Mouse (Mus musculus): ENCODE data around the gene Cbx8. TPM values are rescaled to one million over a fixed set of nuclear protein-coding genes. Genes with fewer than 3 reads are reported as not detected.

Cbx8 gene
- polyA plus RNA-seq (2015; fragmentation: Nextera tagmentation; extraction: Ambion mirVana) = 8.5 and 8.6 TPM in 2 replicates

DNA sequence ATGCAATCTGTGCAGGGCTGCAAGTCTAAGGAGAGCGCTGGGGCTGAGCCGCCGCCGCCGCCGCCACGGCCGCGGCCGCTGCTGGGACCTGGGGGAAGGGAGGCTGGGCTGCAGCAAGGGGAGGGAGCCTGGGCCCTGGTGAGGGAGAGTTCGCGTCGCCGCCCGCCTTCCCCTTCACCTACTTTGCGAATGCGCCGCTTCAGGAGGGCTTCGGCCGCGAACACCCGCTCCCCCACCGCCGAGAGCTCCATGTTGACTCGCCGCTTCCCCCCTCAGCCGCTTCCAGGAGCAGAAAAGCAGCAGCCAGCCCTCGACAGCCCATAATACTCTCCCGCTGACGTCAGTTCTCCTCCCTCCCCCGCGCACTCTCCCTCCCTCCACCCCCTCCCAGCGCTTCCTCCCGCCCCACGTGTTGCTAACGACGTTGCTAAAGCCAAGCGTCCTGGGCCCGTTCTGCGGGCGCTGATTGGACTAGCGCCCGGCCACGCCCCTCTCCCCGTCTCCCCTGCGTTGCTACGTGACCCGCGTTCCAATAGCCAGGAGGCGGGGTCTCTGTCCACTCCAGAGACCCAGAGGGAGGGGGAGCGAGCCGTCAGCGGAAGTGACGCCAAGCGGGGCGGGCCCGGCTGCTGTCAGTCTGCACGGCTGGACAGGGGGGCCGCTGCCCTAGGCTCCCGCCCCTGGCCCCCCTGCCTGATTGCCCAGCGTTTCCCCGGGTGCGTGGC, at the start of gene Cbx8:
Gene Cbx8, minus strand, starts transcription at position 370 of the 725 bp plus-strand sequence.
- peak within 1 kb of the TSS; percentile 92 for H3K4me2 ChIP-seq (ENCODE audit: low read length)
- peak within 1 kb of the TSS; percentile 63 for H3K4me3 ChIP-seq (ENCODE audit: low read depth, low read length)
- peaks cover 46% of the 10 kb centered on the region for H3K4me1 ChIP-seq (ENCODE audit: control insufficient read depth, insufficient read depth, low read length)
- peaks cover 43% of the 10 kb centered on the region for H3K27me3 ChIP-seq (ENCODE audit: control insufficient read depth, insufficient read depth, low read depth, low read length)
- H3K9me3 ChIP-seq (replicated peaks; ENCODE audit: control insufficient read depth, low read length, poor library complexity, severe bottlenecking) = no peaks in the 10 kb centered on the region
- H3K9ac ChIP-seq (ENCODE audit: low read depth, low read length) = peak within 1 kb of the TSS; percentile 89
- 0% methylated on average over 60 of the region's 63 CpGs for WGBS
- H3K27ac ChIP-seq (ENCODE audit: low read length) = peak within 1 kb of the TSS; percentile 93
- ATAC-seq = peak; percentile 92
- H3K36me3 ChIP-seq (ENCODE audit: control insufficient read depth, insufficient read depth, low read length) = 0 out of 2 replicates have a peak, but pooled peaks cover 5% of the 10 kb centered on the region

DNA sequence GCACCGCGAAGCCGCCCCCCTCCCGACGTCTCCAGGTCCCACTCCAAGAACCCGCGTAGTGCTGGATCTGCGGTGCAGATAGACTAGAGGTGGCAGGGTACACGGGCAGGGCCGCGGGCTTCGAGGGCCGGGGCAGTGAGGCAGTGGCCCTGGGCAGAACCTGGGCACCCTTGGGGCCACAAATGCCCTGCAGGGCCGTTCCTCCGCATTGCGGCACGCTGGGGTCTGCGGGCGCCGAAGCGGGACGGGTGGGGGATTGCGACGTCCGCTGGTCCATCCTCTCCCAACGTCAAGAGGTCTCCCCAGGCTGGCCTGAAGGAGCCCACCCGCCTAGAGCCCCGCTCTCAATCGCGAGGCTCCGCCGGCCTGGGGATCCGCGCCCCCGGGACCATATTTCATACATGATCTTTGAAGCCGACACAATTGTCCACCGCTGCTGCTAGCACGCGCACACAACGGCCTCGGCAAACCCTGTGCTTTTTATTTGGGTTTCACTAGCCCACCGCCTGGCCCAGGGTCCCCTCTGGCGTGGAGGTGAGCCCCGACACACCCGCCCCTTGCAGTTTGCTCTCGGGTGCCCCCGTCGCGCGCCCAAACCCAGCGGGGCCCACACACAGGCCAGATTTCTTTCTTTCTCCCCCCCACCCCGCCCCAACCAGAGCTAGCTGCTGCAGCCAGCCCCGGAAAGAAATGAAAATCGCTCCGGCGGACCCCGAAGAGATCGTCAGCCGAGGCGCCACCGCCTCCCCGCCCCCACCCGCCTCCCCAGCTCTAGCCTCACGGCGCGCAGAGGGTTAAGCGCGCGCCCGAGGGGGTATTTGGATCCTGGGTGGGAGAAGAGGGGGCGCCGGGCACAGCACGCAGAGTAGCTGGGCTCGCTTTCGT, 49.5 kb upstream of the Cbx8 start:
- peaks cover 26% of the 10 kb centered on the region for H3K4me1 ChIP-seq (ENCODE audit: control insufficient read depth, insufficient read depth, low read length)

DNA sequence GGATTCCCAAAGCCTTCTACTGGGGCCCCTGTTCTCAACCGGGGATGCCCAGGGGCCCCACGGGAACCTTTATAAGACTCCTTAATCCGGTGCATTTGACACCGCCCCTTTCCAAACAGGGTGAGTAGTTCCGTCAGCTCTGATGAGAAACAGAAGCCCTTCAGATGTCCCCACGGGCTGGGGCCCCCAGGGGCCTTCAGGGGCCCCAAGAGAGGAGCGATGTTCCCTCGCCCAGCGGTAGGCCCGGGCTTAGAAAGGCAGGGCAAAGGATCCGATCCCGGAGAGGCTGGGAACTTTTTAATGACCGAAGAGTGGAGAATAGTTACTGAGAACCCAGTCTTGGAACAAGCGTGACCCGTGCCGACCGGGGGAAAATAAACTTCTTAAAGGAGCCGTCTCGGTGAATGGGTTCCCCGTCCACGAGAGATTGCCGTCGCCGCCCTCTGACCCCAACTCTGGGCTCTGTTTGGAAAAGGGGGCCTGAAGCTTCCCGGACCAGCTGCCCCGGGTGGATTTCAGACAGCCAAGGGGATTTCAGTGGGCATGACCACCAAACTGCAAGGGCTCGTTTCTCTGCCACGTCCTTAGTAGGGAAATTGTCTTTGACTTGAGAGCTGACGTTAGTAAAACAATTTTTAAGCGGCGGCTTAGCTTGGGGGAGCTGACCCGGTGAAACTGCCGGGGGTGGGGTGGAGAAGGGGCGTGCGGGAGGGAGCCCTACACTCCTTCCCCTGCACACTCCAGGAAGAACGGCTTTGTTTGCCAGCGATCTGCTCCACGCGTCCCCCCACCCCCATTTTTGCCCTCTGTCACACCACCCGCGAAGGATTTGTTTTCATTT, 48.7 kb upstream of the Cbx8 start:
- H3K27ac ChIP-seq (ENCODE audit: low read length) = no peak overlapping the region
- WGBS = under 1% methylated on average over 41 of the region's 41 CpGs
- H3K4me3 ChIP-seq (ENCODE audit: low read depth, low read length) = peak overlapping the region; percentile 56
- H3K27me3 ChIP-seq (ENCODE audit: control insufficient read depth, insufficient read depth, low read depth, low read length) = peaks cover 18% of the 10 kb centered on the region
- ATAC-seq = no peak
- H3K4me2 ChIP-seq (ENCODE audit: low read length) = peak overlapping the region; percentile 97
- H3K9ac ChIP-seq (ENCODE audit: low read depth, low read length) = peak overlapping the region; percentile 77
- H3K4me1 ChIP-seq (ENCODE audit: control insufficient read depth, insufficient read depth, low read length) = peaks cover 28% of the 10 kb centered on the region
- H3K9me3 ChIP-seq (replicated peaks; ENCODE audit: control insufficient read depth, low read length, poor library complexity, severe bottlenecking) = no peaks in the 10 kb centered on the region
- no peaks in the 10 kb centered on the region for H3K36me3 ChIP-seq (ENCODE audit: control insufficient read depth, insufficient read depth, low read length)

More for the DNA sequence above, 49.5 kb upstream of the Cbx8 start:
- H3K27ac ChIP-seq (ENCODE audit: low read length) = no peak overlapping the region; the same call in 1 of the 2 replicates
- no peaks in the 10 kb centered on the region for H3K36me3 ChIP-seq (ENCODE audit: control insufficient read depth, insufficient read depth, low read length)
- H3K4me3 ChIP-seq (ENCODE audit: low read depth, low read length) = peak overlapping the region; percentile 56
- no peaks in the 10 kb centered on the region for H3K9me3 ChIP-seq (replicated peaks; ENCODE audit: control insufficient read depth, low read length, poor library complexity, severe bottlenecking)
- peak overlapping the region; percentile 97 for H3K4me2 ChIP-seq (ENCODE audit: low read length)
- under 1% methylated on average over 66 of the region's 75 CpGs for WGBS
- peak overlapping the region; percentile 77 for H3K9ac ChIP-seq (ENCODE audit: low read depth, low read length)
- no peak for ATAC-seq
- H3K27me3 ChIP-seq (ENCODE audit: control insufficient read depth, insufficient read depth, low read depth, low read length) = peaks cover 18% of the 10 kb centered on the region

DNA sequence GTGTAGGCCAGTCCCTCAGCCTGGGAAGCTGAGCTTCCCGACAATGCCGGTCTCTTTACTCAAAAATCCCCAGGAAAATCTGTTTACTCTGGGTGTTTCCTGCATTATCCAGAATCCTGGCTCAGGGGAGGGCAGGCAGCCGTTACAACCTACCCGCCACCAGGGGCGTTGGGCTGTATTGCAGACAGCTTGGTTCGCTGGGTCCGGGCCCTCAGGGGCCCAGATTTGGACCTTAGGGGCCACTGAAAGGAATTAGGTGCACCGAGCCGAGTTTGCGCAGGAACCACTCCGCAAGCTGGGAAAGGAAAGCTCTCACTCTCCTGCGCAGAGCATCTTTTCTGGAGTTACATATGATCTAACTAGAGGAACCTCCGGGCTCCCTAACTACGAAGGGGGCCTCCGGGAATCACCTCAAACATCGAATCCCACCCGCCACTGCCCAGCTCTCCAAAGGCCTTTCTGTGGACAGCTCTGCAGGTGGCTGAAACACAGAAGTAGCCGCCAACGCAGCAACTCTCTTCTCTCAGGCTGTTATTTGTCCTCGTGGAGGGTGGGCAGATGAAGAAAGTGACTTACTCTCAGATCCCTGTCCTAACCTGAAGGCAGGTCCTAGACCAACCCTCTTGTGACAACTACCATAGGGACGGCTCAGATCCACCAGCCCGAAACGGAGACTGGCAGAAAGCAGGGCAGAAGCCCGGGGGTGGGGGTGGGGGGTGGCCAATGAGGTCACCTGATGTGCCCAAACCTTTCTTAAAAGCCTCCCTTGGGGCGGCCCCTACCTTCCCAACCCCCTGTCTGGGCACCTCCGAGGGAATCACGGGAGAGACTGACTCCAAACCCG, 47.8 kb upstream of the Cbx8 start:
- Histone ChIP-seq H3K27me3 (ENCODE audit: control insufficient read depth, insufficient read depth, low read depth, low read length) (peaks cover 18% of the 10 kb centered on the region), H3K4me3 (ENCODE audit: low read depth, low read length) (no peak overlapping the region), H3K36me3 (ENCODE audit: control insufficient read depth, insufficient read depth, low read length) (no peaks in the 10 kb centered on the region), H3K4me1 (ENCODE audit: control insufficient read depth, insufficient read depth, low read length) (peaks cover 36% of the 10 kb centered on the region), H3K9me3 (replicated peaks; ENCODE audit: control insufficient read depth, low read length, poor library complexity, severe bottlenecking) (no peaks in the 10 kb centered on the region), H3K9ac (ENCODE audit: low read depth, low read length) (no peak overlapping the region), H3K27ac (ENCODE audit: low read length) (no peak overlapping the region), H3K4me2 (ENCODE audit: low read length) (no peak overlapping the region)
- ATAC-seq = no peak
- 2% methylated on average over 28 of the region's 28 CpGs for WGBS

DNA sequence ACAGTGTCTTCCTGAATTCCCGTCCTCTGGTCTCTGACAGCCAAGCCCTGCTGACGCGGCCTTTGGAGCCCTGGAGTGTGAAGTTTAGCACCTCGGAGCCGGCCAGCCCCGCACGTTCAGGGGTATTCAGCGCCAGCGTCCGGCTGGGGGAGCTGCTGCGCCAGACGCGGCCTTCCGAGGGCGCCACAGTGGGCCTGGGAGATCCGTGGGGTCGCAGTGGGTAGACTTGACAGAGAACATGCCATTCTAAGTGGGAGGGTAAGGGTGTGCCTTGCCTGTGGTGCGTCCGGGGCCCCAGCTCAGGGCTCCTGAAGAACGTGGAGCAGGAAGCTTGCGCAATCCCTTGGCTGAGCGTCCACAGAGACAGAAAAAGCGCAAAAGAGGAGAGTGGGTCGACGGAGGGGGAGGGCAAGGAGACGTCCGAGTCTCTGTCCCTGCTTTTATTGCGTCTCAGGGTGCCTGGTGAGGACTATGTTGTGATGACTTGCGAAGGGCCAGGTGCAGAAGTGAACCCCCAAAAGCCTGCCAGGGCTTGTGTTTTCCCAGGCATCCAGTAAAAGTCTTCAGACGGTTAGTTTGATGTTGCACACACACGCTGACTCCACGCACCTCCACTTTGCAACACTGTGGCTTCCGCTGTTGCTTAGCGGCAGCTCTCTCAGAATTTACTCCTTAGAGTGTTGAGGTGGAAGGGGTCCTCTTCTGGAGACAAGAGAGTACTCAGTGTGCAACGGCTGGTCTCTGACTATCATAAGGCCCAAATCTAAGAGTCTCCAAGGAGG, 46.7 kb upstream of the Cbx8 start:
- peaks cover 18% of the 10 kb centered on the region for H3K27me3 ChIP-seq (ENCODE audit: control insufficient read depth, insufficient read depth, low read depth, low read length)
- ATAC-seq = no peak

DNA sequence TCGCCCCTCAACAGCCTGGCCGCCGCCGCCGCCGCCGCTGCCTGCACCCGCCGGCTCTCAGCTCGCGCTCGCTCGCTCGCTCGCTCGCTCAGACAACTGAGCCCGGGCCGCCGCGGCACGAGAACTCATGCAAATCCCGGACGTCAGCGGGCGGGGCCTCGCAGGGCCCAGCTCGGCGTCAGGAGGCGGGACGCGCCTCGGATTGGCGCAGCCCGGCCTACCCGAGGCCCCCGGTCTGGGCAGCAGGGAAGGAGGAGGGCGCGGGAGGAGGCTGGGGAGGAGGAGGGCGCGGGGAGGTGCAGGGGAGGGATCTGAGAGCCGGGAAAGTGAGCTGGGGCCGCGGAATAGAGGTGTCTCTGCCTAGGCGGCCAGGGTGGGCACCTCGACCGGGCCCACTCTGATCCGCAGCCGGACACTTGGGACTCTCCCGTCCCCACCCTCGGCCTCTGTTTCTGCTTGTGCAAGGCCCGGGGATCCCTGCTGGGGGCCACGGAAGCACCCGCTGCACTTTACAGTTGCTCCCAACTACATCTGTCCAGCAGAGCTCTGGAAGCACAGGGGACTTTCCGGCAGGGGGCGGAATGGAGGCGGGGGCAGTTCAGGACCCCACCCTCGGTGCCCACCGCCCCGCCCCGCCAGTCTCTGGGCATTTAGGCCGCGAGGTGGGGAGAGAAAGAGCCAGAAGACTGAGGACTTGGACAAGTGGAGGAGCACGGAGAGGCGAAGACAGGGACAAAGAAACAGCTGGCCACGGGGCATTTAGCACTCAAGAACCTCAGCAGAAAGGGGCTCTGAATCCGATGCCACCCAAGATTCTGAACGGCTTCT, 45.6 kb upstream of the Cbx8 start, which contains the start of gene Cbx4:
Gene Cbx4, minus strand, starts transcription at position 78 of the 828 bp plus-strand sequence.
- Histone ChIP-seq H3K27me3 (ENCODE audit: control insufficient read depth, insufficient read depth, low read depth, low read length) (peaks cover 26% of the 10 kb centered on the region), H3K4me1 (ENCODE audit: control insufficient read depth, insufficient read depth, low read length) (peaks cover 57% of the 10 kb centered on the region), H3K4me2 (ENCODE audit: low read length) (peak within 1 kb of the TSS; percentile 76)

More for the DNA sequence above, 46.7 kb upstream of the Cbx8 start:
- 4% methylated on average over 35 of the region's 35 CpGs for WGBS
- H3K36me3 ChIP-seq (ENCODE audit: control insufficient read depth, insufficient read depth, low read length) = no peaks in the 10 kb centered on the region
- peaks cover 47% of the 10 kb centered on the region for H3K4me1 ChIP-seq (ENCODE audit: control insufficient read depth, insufficient read depth, low read length)
- H3K27ac ChIP-seq (ENCODE audit: low read length) = no peak overlapping the region
- no peak overlapping the region for H3K4me2 ChIP-seq (ENCODE audit: low read length)
- H3K9ac ChIP-seq (ENCODE audit: low read depth, low read length) = no peak overlapping the region
- H3K4me3 ChIP-seq (ENCODE audit: low read depth, low read length) = peak overlapping the region; percentile 15; the same call in 1 of the 2 replicates
- no peaks in the 10 kb centered on the region for H3K9me3 ChIP-seq (replicated peaks; ENCODE audit: control insufficient read depth, low read length, poor library complexity, severe bottlenecking)

More for the DNA sequence above, 45.6 kb upstream of the Cbx8 start, which contains the start of gene Cbx4:
- Histone ChIP-seq H3K36me3 (ENCODE audit: control insufficient read depth, insufficient read depth, low read length) (peaks cover 8% of the 10 kb centered on the region; the same call in 1 of the 2 replicates), H3K27ac (ENCODE audit: low read length) (peak within 1 kb of the TSS; percentile 99), H3K4me3 (ENCODE audit: low read depth, low read length) (peak within 1 kb of the TSS; percentile 95), H3K9ac (ENCODE audit: low read depth, low read length) (peak within 1 kb of the TSS; percentile 94), H3K9me3 (replicated peaks; ENCODE audit: control insufficient read depth, low read length, poor library complexity, severe bottlenecking) (no peaks in the 10 kb centered on the region)
- under 1% methylated on average over 54 of the region's 67 CpGs for WGBS
- peak; percentile 89 for ATAC-seq
